ENCODE assay signal across 8 mouse cellular contexts in genomic region chr5:25848058-25848457, GRCm38 (mm10).
DNase-seq lines count a peak whose midpoint lies in the region; TF ChIP-seq lines count a peak whose summit lies in the region.

No protein-coding gene starts in this region.

- intact Hi-C loops in left cerebral cortex, postnatal 25 days (cut with DNase I), result no loop called here

- no peak overlapping the region for H3K4me3 ChIP-seq in E14TG2a.4 (replicated peaks; ENCODE audit: low read length)

- H3K27me3 ChIP-seq in E14TG2a.4 (ENCODE audit: insufficient read depth, low read length), result no peaks in the 10 kb centered on the region

- no peaks in the 10 kb centered on the region for H3K36me3 ChIP-seq in E14TG2a.4 (ENCODE audit: insufficient read depth, low read length)

- no peaks in the 10 kb centered on the region for H3K4me1 ChIP-seq in E14TG2a.4 (replicated peaks; ENCODE audit: low read depth, low read length)

- peak; percentile 30 for DNase-seq in gastrocnemius, postnatal 10 days
- DNase-seq in gastrocnemius, adult 8-10 months (ENCODE audit: low spot score in 2 of 2), result no peak
- DNase-seq in cerebellum, adult 11-12 months, result peak; percentile 79
- peak; percentile 44 to 70 for DNase-seq in frontal cortex, adult 2 months (ENCODE audit: extremely low spot score in 1 of 2, low spot score in 1 of 2)
- peak; percentile 58 to 59 for DNase-seq in left cerebral cortex, postnatal 25 days (ENCODE audit: low spot score in 2 of 2)
- DNase-seq in retina, embryonic 14.5 days (ENCODE audit: low spot score), result peak; percentile 57
- DNase-seq in urinary bladder, postnatal 10 days (ENCODE audit: low spot score), result no peak

- TF ChIP-seq CTCF in E14TG2a.4 (conservative IDR thresholded peaks at IDR 0.05; ENCODE audit: low read length), result peak; percentile 49

- H3K9me3 ChIP-seq in E14TG2a.4 (ENCODE audit: low read length), result no peaks in the 10 kb centered on the region

Comparison
In these comparisons a context has a peak if more than half of its experiments do, and no peak if none do; other contexts are left out.
1. DNase-seq: peak in gastrocnemius, postnatal 10 days (single experiment), cerebellum, adult 11-12 months (single experiment), frontal cortex, adult 2 months (2 of 2), left cerebral cortex, postnatal 25 days (2 of 2) and retina, embryonic 14.5 days (single experiment); none in gastrocnemius, adult 8-10 months (0 of 2) and urinary bladder, postnatal 10 days (single experiment).